Mouse (Mus musculus): ENCODE results near the gene Rai14. TPM values are rescaled to one million over a fixed set of nuclear protein-coding genes. Genes with fewer than 3 reads are reported as not detected.

Gene Rai14
- total and polyA plus RNA-seq, 3 experiments: not detected

- Histone ChIP-seq H3K9me3 (replicated peaks; ENCODE audit: insufficient read depth, low read length) (no peaks in the 10 kb centered on the region; the same call in 1 of the 2 replicates), H3K4me1 (ENCODE audit: control insufficient read depth in 1 of 2, insufficient read depth in 2 of 2, low read length in 2 of 2) (no peaks in the 10 kb centered on the region), H3K9ac (ENCODE audit: control insufficient read depth, low read depth, low read length, poor library complexity, severe bottlenecking) (no peak overlapping the region), H3K4me3 (ENCODE audit: control insufficient read depth in 1 of 2, insufficient read depth in 1 of 2, low read depth in 2 of 2, low read length in 2 of 2) (no peak overlapping the region), H3K79me2 (ENCODE audit: control insufficient read depth, insufficient read depth, low read length, poor library complexity) (no peaks in the 10 kb centered on the region), H3K36me3 (ENCODE audit: control insufficient read depth in 1 of 2, insufficient read depth in 2 of 2, low read length in 2 of 2) (no peaks in the 10 kb centered on the region), H3K27ac (ENCODE audit: control insufficient read depth, low read depth, low read length) (no peak overlapping the region), H3K27me3 (ENCODE audit: control insufficient read depth in 1 of 2, insufficient read depth in 2 of 2, low read length in 2 of 2) (no peaks in the 10 kb centered on the region)
- TF ChIP-seq UBTF (IDR thresholded peaks at IDR 0.05; ENCODE audit: borderline replicate concordance, insufficient read depth, low read depth, low read length): no peak
- TF ChIP-seq TBP (IDR thresholded peaks at IDR 0.05; ENCODE audit: low read depth, low read length): no peak
- TF ChIP-seq ZMIZ1 (IDR thresholded peaks at IDR 0.05; ENCODE audit: low read depth, low read length): no peak
- no peak for DNase-seq (ENCODE audit: low read depth, low spot score)
These were observed 59.1 kb downstream of the Rai14 start for GRCm38 (mm10) chr15:10655151-10655905.

GRCm38 (mm10) chr15:10654696-10655095 is 59.7 kb downstream of the Rai14 start:
- H3K9me3 ChIP-seq (replicated peaks; ENCODE audit: insufficient read depth, low read length): no peaks in the 10 kb centered on the region; the same call in 1 of the 2 replicates
- no peak for DNase-seq (ENCODE audit: low read depth, low spot score)

GRCm38 (mm10) chr15:10652931-10653475 is 61.4 kb downstream of the Rai14 start:
- no peak overlapping the region for H3K4me3 ChIP-seq (ENCODE audit: control insufficient read depth in 1 of 2, insufficient read depth in 1 of 2, low read depth in 2 of 2, low read length in 2 of 2)
- H3K36me3 ChIP-seq (ENCODE audit: control insufficient read depth in 1 of 2, insufficient read depth in 2 of 2, low read length in 2 of 2): no peaks in the 10 kb centered on the region
- DNase-seq (ENCODE audit: low read depth, low spot score): no peak
- no peak overlapping the region for H3K9ac ChIP-seq (ENCODE audit: control insufficient read depth, low read depth, low read length, poor library complexity, severe bottlenecking)
- no peaks in the 10 kb centered on the region for H3K4me1 ChIP-seq (ENCODE audit: control insufficient read depth in 1 of 2, insufficient read depth in 2 of 2, low read length in 2 of 2)
- no peaks in the 10 kb centered on the region for H3K79me2 ChIP-seq (ENCODE audit: control insufficient read depth, insufficient read depth, low read length, poor library complexity)
- no peaks in the 10 kb centered on the region; the same call in 1 of the 2 replicates for H3K9me3 ChIP-seq (replicated peaks; ENCODE audit: insufficient read depth, low read length)
- H3K27ac ChIP-seq (ENCODE audit: control insufficient read depth, low read depth, low read length): no peak overlapping the region
- no peaks in the 10 kb centered on the region for H3K27me3 ChIP-seq (ENCODE audit: control insufficient read depth in 1 of 2, insufficient read depth in 2 of 2, low read length in 2 of 2)
- TF ChIP-seq TCF12 (IDR thresholded peaks at IDR 0.05; ENCODE audit: low read depth, low read length) (no peak), KAT2A (conservative IDR thresholded peaks at IDR 0.05; ENCODE audit: low read depth, low read length) (no peak), ETS1 (IDR thresholded peaks at IDR 0.05; ENCODE audit: low read depth, low read length) (no peak), MEF2A (IDR thresholded peaks at IDR 0.05; ENCODE audit: extremely low read depth, insufficient replicate concordance, low read depth, low read length, poor library complexity, severe bottlenecking) (no peak), MAFK (IDR thresholded peaks at IDR 0.05; ENCODE audit: borderline replicate concordance, low read depth, low read length) (no peak), TBP (IDR thresholded peaks at IDR 0.05; ENCODE audit: low read depth, low read length) (no peak), SMC3 (IDR thresholded peaks at IDR 0.05; ENCODE audit: low read depth, low read length) (no peak), POLR2AphosphoS2 (IDR thresholded peaks at IDR 0.05; ENCODE audit: low read length) (no peak), RCOR1 (IDR thresholded peaks at IDR 0.05; ENCODE audit: low read depth, low read length) (no peak), MXI1 (IDR thresholded peaks at IDR 0.05; ENCODE audit: low read depth, low read length) (no peak), MYC (IDR thresholded peaks at IDR 0.05; ENCODE audit: low read depth, low read length) (no peak), BHLHE40 (IDR thresholded peaks at IDR 0.05; ENCODE audit: borderline replicate concordance, low read depth, low read length) (no peak), GABPA (IDR thresholded peaks at IDR 0.05; ENCODE audit: low read depth, low read length) (no peak), POLR2AphosphoS5 (IDR thresholded peaks at IDR 0.05; ENCODE audit: borderline replicate concordance, low read depth, low read length) (no peak), NELFE (IDR thresholded peaks at IDR 0.05; ENCODE audit: low read depth, low read length) (no peak), USF1 (IDR thresholded peaks at IDR 0.05; ENCODE audit: low read depth, low read length) (no peak)

More at GRCm38 (mm10) chr15:10654696-10655095, 59.7 kb downstream of the Rai14 start:
- no peaks in the 10 kb centered on the region for H3K27me3 ChIP-seq (ENCODE audit: control insufficient read depth in 1 of 2, insufficient read depth in 2 of 2, low read length in 2 of 2)
- no peaks in the 10 kb centered on the region for H3K4me1 ChIP-seq (ENCODE audit: control insufficient read depth in 1 of 2, insufficient read depth in 2 of 2, low read length in 2 of 2)
- no peak overlapping the region for H3K9ac ChIP-seq (ENCODE audit: control insufficient read depth, low read depth, low read length, poor library complexity, severe bottlenecking)
- no peaks in the 10 kb centered on the region for H3K36me3 ChIP-seq (ENCODE audit: control insufficient read depth in 1 of 2, insufficient read depth in 2 of 2, low read length in 2 of 2)
- no peak overlapping the region for H3K4me3 ChIP-seq (ENCODE audit: control insufficient read depth in 1 of 2, insufficient read depth in 1 of 2, low read depth in 2 of 2, low read length in 2 of 2)
- H3K27ac ChIP-seq (ENCODE audit: control insufficient read depth, low read depth, low read length): no peak overlapping the region
- H3K79me2 ChIP-seq (ENCODE audit: control insufficient read depth, insufficient read depth, low read length, poor library complexity): no peaks in the 10 kb centered on the region
- TF ChIP-seq ZMIZ1 (IDR thresholded peaks at IDR 0.05; ENCODE audit: low read depth, low read length) (no peak), ELF1 (IDR thresholded peaks at IDR 0.05; ENCODE audit: low read depth, low read length) (no peak), MAZ (IDR thresholded peaks at IDR 0.05; ENCODE audit: low read depth, low read length) (no peak), RAD21 (IDR thresholded peaks at IDR 0.05; ENCODE audit: low read depth, low read length) (no peak), HCFC1 (IDR thresholded peaks at IDR 0.05; ENCODE audit: low read depth, low read length) (no peak), UBTF (IDR thresholded peaks at IDR 0.05; ENCODE audit: borderline replicate concordance, insufficient read depth, low read depth, low read length) (no peak), USF1 (IDR thresholded peaks at IDR 0.05; ENCODE audit: low read depth, low read length) (no peak), CTCF (IDR thresholded peaks at IDR 0.05 in 2 of 3, conservative IDR thresholded peaks at IDR 0.05 in 1 of 3; ENCODE audit: control insufficient read depth in 1 of 3, insufficient read depth in 1 of 3, low read depth in 2 of 3, low read length in 3 of 3, poor library complexity in 1 of 3, severe bottlenecking in 1 of 3) (no peak), SIN3A (IDR thresholded peaks at IDR 0.05; ENCODE audit: low read length) (no peak), NELFE (IDR thresholded peaks at IDR 0.05; ENCODE audit: low read depth, low read length) (no peak), POLR2A (IDR thresholded peaks at IDR 0.05; ENCODE audit: control insufficient read depth in 1 of 2, insufficient read depth in 1 of 2, low read depth in 1 of 2, low read length in 2 of 2, poor library complexity in 1 of 2) (no peak), TBP (IDR thresholded peaks at IDR 0.05; ENCODE audit: low read depth, low read length) (no peak), MYB (IDR thresholded peaks at IDR 0.05; ENCODE audit: low read depth, low read length) (no peak), GABPA (IDR thresholded peaks at IDR 0.05; ENCODE audit: low read depth, low read length) (no peak), MAX (IDR thresholded peaks at IDR 0.05; ENCODE audit: low read length) (no peak)

Data from MEL (cell line).